Comparison of ENCODE assay signal across 27 mouse cellular contexts in the genomic region with DNA sequence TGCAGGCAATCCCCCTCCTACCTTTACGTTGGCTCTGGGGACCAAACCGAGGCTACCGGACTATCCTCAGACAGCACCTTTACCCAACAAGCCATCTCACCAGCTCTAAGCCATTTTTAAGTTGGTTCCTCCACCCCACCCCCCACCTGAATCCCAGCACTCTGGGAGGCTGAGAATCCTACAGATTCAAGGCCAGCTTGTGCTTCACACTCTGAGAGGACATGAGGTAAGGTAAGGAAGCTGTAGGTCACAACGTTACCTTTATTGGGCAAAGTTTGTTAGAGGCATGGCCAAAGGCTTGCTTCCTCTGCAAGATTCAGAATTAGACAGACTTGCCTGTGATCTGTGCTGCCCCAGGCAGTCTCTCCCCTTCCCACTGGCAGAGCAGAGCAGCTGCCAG.
"Had no signal": no experiment of that assay in that cellular context is flagged by ENCODE, and none has a peak within 500 bp of the region (broad histone marks: within the 10 kb centered on the region; RNA-seq: fewer than 3 reads in every experiment).

No protein-coding gene starts in this region.

- H3K4me1 ChIP-seq: embryonic facial prominence, embryonic 12.5 days; embryonic facial prominence, embryonic 13.5 days; embryonic facial prominence, embryonic 15.5 days; forebrain, embryonic 12.5 days; forebrain, embryonic 13.5 days; forebrain, embryonic 15.5 days had no signal

- H3K27ac ChIP-seq: embryonic facial prominence, embryonic 10.5 days; embryonic facial prominence, embryonic 12.5 days; embryonic facial prominence, embryonic 13.5 days; embryonic facial prominence, embryonic 15.5 days; forebrain, embryonic 10.5 days; forebrain, embryonic 12.5 days; forebrain, embryonic 13.5 days; forebrain, embryonic 15.5 days; gastrocnemius, adult 2 months; heart, adult 2 months had no signal

- H3K36me3 ChIP-seq: embryonic facial prominence, embryonic 10.5 days; embryonic facial prominence, embryonic 12.5 days; embryonic facial prominence, embryonic 13.5 days; embryonic facial prominence, embryonic 15.5 days; forebrain, embryonic 10.5 days; forebrain, embryonic 12.5 days; forebrain, embryonic 15.5 days had no signal

- H3K4me2 ChIP-seq: embryonic facial prominence, embryonic 12.5 days; embryonic facial prominence, embryonic 13.5 days; embryonic facial prominence, embryonic 15.5 days; forebrain, embryonic 12.5 days; forebrain, embryonic 13.5 days; forebrain, embryonic 15.5 days had no signal

- DNase-seq: cerebellum, adult 2 months; cerebellum, adult 8-10 months; cerebellum, adult 9-10 months; cerebellum, adult 9-11 months; cerebellum, postnatal 10 days; cerebellum, postnatal 14 days; cerebellum, postnatal 25 days; cerebellum, postnatal 36 days; embryo, embryonic 11 days; forebrain, postnatal 0 days; gastrocnemius, adult 2 months; gastrocnemius, postnatal 10 days; gastrocnemius, postnatal 14 days; gastrocnemius, postnatal 25 days; gastrocnemius, postnatal 36 days; heart, adult 2 months had no signal

- H3K27me3 ChIP-seq: embryonic facial prominence, embryonic 12.5 days; embryonic facial prominence, embryonic 13.5 days; embryonic facial prominence, embryonic 15.5 days; forebrain, embryonic 13.5 days; forebrain, embryonic 15.5 days had no signal

- ATAC-seq: forebrain, embryonic 13.5 days; forebrain, embryonic 14.5 days; forebrain, embryonic 15.5 days; forebrain, embryonic 16.5 days; forebrain, postnatal 0 days had no signal

- H3K4me3 ChIP-seq: embryonic facial prominence, embryonic 10.5 days; embryonic facial prominence, embryonic 12.5 days; embryonic facial prominence, embryonic 13.5 days; embryonic facial prominence, embryonic 15.5 days; erythroblast, embryonic 14.5 days; forebrain, embryonic 10.5 days; forebrain, embryonic 12.5 days; forebrain, embryonic 13.5 days; forebrain, embryonic 15.5 days; gastrocnemius, adult 2 months; heart, adult 2 months had no signal

- H3K9ac ChIP-seq: embryonic facial prominence, embryonic 12.5 days; embryonic facial prominence, embryonic 13.5 days; embryonic facial prominence, embryonic 15.5 days; forebrain, embryonic 12.5 days; forebrain, embryonic 13.5 days; forebrain, embryonic 15.5 days; forebrain, postnatal 0 days had no signal

- H3K9me3 ChIP-seq: embryonic facial prominence, embryonic 10.5 days; embryonic facial prominence, embryonic 12.5 days; embryonic facial prominence, embryonic 13.5 days; embryonic facial prominence, embryonic 15.5 days; forebrain, embryonic 10.5 days; forebrain, embryonic 12.5 days; forebrain, embryonic 13.5 days; forebrain, embryonic 15.5 days had no signal
